Mouse (Mus musculus) liver, embryonic 11.5 days (tissue): ENCODE results near the gene Olfr1368. TPM values are rescaled to one million over a fixed set of nuclear protein-coding genes. Genes with fewer than 3 reads are reported as not detected.
"Not testable (repeated sequence)": the region's sequence is repeated elsewhere in the genome, so short reads cannot be mapped to it uniquely, and the experiment has no call there.

Experiments
- ATAC-seq: fragments of 200-750 bp; cut with Nextera tagmentation; replicated peaks from 2 replicates; pipeline ENCODE4 v1.8.0; 2017; ENCODE audit warnings: moderate number of reproducible peaks, mild to moderate bottlenecking, moderate TSS enrichment, moderate library complexity; ENCODE audit not compliant: low FRiP score
- DNase-seq: peaks from one replicate; pipeline ENCODE4 v3.0.0-alpha.2; 2017; ENCODE audit warnings: low spot score
- H3K27ac ChIP-seq: fragments of 300-500 bp; sonication (generic); 2 replicates; pipeline ENCODE4 v1.5.1; 2014; ENCODE audit warnings: mild to moderate bottlenecking, low read depth, low read length, control low read depth
- H3K27me3 ChIP-seq: fragments of 300-500 bp; sonication (generic); replicated peaks from 2 replicates; pipeline ENCODE4 v1.6.1; 2014; ENCODE audit warnings: low read length, mixed read lengths; ENCODE audit not compliant: control insufficient read depth, insufficient read depth
- H3K36me3 ChIP-seq: fragments of 300-500 bp; sonication (generic); 2 replicates; pipeline ENCODE4 v1.6.1; 2014; ENCODE audit warnings: mild to moderate bottlenecking, low read length, moderate library complexity, mixed read lengths; ENCODE audit not compliant: control insufficient read depth, insufficient read depth
- H3K4me1 ChIP-seq: fragments of 300-500 bp; sonication (generic); replicated peaks from 2 replicates; pipeline ENCODE4 v1.6.1; 2014; ENCODE audit warnings: low read length, mixed read lengths; ENCODE audit not compliant: control insufficient read depth, insufficient read depth
- H3K4me2 ChIP-seq: fragments of 300-500 bp; sonication (generic); 2 replicates; pipeline ENCODE4 v1.6.1; 2014; ENCODE audit warnings: mild to moderate bottlenecking, control low read depth, moderate library complexity
- H3K4me3 ChIP-seq: fragments of 300-500 bp; sonication (generic); 2 replicates; pipeline ENCODE4 v1.5.1; 2014; ENCODE audit warnings: low read depth, low read length, control low read depth
- H3K9ac ChIP-seq: fragments of 300-500 bp; sonication (generic); 2 replicates; pipeline ENCODE4 v1.6.1; 2014; ENCODE audit warnings: low read depth, low read length, control low read depth
- H3K9me3 ChIP-seq: fragments of 300-500 bp; sonication (generic); 2 replicates; pipeline ENCODE4 v1.6.1; 2016; ENCODE audit warnings: low read length, inconsistent platforms, mixed read lengths; ENCODE audit not compliant: control insufficient read depth
- WGBS: fragments of 180-500 bp; shearing (Covaris S2); extraction: QIAGEN DNeasy Blood & Tissue Kit; methylation state at CpG from one replicate; pipeline ENCODE4 v1.1.7; 2014; 5-methylcytosine and 5-hydroxymethylcytosine counted together
- polyA plus RNA-seq: library from polyadenylated mRNA; unstranded; fragments of >200 nt; fragmentation: Nextera tagmentation; extraction: Ambion mirVana; gene quantifications from 2 replicates; pipeline ENCODE4 v1.2.1, GENCODE M21; 2014

Gene Olfr1368
- polyA plus RNA-seq, 1 experiment from 2014 or later: not detected

DNA sequence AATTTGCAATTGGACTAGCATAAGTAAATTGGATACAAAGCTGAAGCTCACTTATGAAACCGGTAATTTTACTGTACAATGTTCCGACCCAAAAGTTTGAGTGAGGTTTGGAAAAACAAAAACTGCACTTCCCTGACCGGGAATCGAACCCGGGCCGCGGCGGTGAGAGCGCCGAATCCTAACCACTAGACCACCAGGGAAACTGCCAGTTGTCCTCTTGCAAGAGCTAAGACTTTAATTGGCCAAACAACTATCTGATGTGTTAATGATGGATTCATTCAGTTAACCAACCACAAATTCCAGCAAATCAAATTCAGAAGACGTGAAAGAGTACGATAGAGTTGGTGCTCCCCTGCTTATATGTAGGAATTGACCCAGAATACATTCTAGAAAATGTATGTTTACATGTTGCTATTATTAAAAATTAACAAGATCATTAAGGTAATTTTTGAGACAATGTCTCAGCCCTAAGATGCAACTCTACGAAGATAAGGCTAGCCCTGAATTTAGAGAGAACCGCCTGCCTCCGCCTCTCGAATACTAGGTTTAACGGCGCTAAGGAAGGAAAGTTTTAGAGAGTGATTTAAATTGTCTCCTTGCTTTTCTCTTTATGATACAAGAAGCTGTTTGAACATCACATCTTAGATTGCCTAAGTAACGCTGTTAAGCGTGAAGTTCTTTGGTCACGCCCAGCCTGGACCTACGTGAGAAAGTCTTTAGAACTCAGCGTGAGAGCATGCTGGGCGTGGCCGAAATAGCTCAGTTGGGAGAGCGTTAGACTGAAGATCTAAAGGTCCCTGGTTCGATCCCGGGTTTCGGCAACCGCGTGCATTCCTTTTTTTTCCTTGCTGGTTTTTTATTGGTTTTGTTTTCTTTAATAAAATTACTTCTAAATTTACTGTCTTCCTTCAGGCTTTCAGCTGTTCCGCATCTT lies 15.3 kb upstream of the Olfr1368 start:
- peak overlapping the region; percentile 36; the same call in 1 of the 2 replicates for H3K9ac ChIP-seq
- H3K4me2 ChIP-seq: peak overlapping the region; percentile 71
- H3K36me3 ChIP-seq: no peaks in the 10 kb centered on the region

DNA sequence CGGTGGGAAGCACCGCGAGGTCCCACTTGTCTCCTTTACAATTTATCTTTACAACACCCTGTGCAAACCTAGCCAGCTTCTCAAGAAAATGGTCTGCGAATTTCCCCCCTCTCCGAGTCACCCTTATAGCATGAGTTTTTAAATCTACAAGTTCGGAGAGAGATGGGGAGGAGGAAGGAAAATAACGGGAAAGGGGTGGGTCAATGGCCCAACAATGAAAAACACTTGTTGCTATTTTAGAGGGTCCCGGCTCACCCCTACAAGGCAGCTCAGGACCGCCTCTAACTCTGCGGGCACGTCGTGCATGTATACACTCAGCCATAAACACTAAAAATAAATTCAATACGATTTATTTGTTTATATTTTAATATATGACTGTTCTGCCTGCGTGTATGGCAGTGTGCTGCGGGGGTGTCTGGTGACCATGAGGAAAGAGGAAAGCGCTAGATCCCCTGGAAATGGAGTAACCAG lies 14.4 kb upstream of the Olfr1368 start:
- H3K4me2 ChIP-seq: peak overlapping the region; percentile 71
- H3K4me3 ChIP-seq: peak overlapping the region; percentile 60
- H3K27me3 ChIP-seq: no peaks in the 10 kb centered on the region; the same call in 1 of the 2 replicates
- no peaks in the 10 kb centered on the region for H3K9me3 ChIP-seq
- H3K27ac ChIP-seq: no peak overlapping the region
- under 1% methylated on average over 16 of the region's 16 CpGs for WGBS
- peak; percentile 30; the same call in 1 of the 2 replicates for ATAC-seq
- peak overlapping the region; percentile 36; the same call in 1 of the 2 replicates for H3K9ac ChIP-seq
- no peaks in the 10 kb centered on the region for H3K4me1 ChIP-seq
- no peaks in the 10 kb centered on the region for H3K36me3 ChIP-seq
- peak; percentile 48 for DNase-seq

More for the DNA sequence above, 15.3 kb upstream of the Olfr1368 start:
- WGBS: under 1% methylated on average over 32 of the region's 32 CpGs
- H3K9me3 ChIP-seq: no peaks in the 10 kb centered on the region
- H3K27me3 ChIP-seq: no peaks in the 10 kb centered on the region; the same call in 1 of the 2 replicates
- H3K27ac ChIP-seq: no peak overlapping the region
- H3K4me1 ChIP-seq: no peaks in the 10 kb centered on the region
- peak overlapping the region; percentile 60 for H3K4me3 ChIP-seq
- ATAC-seq (peak; percentile 83), DNase-seq (peak; percentile 89)

GRCm38 (mm10) chr13:21159475-21159819 lies 13.8 kb upstream of the Olfr1368 start:
- H3K4me3 ChIP-seq: peak overlapping the region; percentile 60
- H3K9ac ChIP-seq: no peak overlapping the region
- no peaks in the 10 kb centered on the region for H3K9me3 ChIP-seq
- ATAC-seq: no peak
- DNase-seq: peak; percentile 51
- H3K27me3 ChIP-seq: no peaks in the 10 kb centered on the region
- no peaks in the 10 kb centered on the region for H3K36me3 ChIP-seq
- no peaks in the 10 kb centered on the region for H3K4me1 ChIP-seq
- no peak overlapping the region for H3K27ac ChIP-seq
- under 1% methylated on average over 15 of the region's 15 CpGs for WGBS
- peak overlapping the region; percentile 71 for H3K4me2 ChIP-seq

GRCm38 (mm10) chr13:21158785-21159474 lies 13.3 kb upstream of the Olfr1368 start:
- Histone ChIP-seq H3K4me3 (peak overlapping the region; percentile 60), H3K9ac (no peak overlapping the region), H3K4me1 (no peaks in the 10 kb centered on the region), H3K4me2 (peak overlapping the region; percentile 71), H3K27ac (no peak overlapping the region), H3K27me3 (no peaks in the 10 kb centered on the region), H3K36me3 (no peaks in the 10 kb centered on the region), H3K9me3 (no peaks in the 10 kb centered on the region)
- DNase-seq: peak; percentile 80
- 1% methylated on average over 19 of the region's 19 CpGs for WGBS
- 0 out of 2 replicates have a peak, but pooled peaks have one; percentile 40 for ATAC-seq

GRCm38 (mm10) chr13:21158071-21158470 lies 12.4 kb upstream of the Olfr1368 start:
- Histone ChIP-seq H3K4me2 (peak overlapping the region; percentile 71), H3K9ac (no peak overlapping the region), H3K36me3 (no peaks in the 10 kb centered on the region), H3K9me3 (no peaks in the 10 kb centered on the region), H3K4me1 (no peaks in the 10 kb centered on the region), H3K4me3 (peak overlapping the region; percentile 60; the same call in 1 of the 2 replicates), H3K27me3 (no peaks in the 10 kb centered on the region), H3K27ac (no peak overlapping the region)
- DNase-seq: no peak
- no peak for ATAC-seq
- WGBS: 11% methylated on average over 9 of the region's 9 CpGs

GRCm38 (mm10) chr13:21155888-21156287 lies 10.2 kb upstream of the Olfr1368 start:
- Histone ChIP-seq H3K9ac (no peak overlapping the region), H3K4me2 (no peak overlapping the region), H3K27me3 (no peaks in the 10 kb centered on the region), H3K36me3 (no peaks in the 10 kb centered on the region), H3K27ac (no peak overlapping the region), H3K9me3 (no peaks in the 10 kb centered on the region), H3K4me1 (no peaks in the 10 kb centered on the region), H3K4me3 (no peak overlapping the region)
- WGBS: 74% methylated on average over 5 of the region's 5 CpGs
- no peak for ATAC-seq
- no peak for DNase-seq

GRCm38 (mm10) chr13:21142421-21142820 lies 3.2 kb downstream of the Olfr1368 start:
- DNase-seq (no peak), ATAC-seq (no peak)
- Histone ChIP-seq H3K9ac (no peak overlapping the region), H3K4me3 (no peak overlapping the region), H3K27me3 (no peaks in the 10 kb centered on the region), H3K4me2 (no peak overlapping the region), H3K27ac (no peak overlapping the region), H3K36me3 (no peaks in the 10 kb centered on the region), H3K9me3 (no peaks in the 10 kb centered on the region), H3K4me1 (no peaks in the 10 kb centered on the region)
- WGBS: 37% methylated on average over 8 of the region's 8 CpGs

DNA sequence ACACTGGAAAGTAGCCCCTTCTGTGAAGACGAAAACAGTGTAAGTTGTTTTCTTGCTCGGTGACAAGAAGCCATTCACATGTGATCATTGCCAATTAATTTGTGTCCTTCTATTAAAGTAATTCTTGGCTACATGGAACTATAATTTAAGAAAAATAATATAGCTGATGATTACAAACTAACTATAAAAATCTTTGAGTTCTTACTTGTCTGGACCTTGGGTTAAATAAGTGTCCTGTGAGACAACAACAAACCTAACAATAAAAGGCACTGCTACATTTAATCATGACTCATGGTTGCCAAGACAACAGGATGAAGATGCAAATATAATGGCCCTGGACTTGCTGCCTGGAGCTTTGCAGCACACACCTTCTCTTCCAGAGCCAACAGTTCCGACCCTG lies 16.3 kb downstream of the Olfr1368 start, which contains the start of gene Olfr263:
Olfr263 (plus strand) TSS at position 301 of the 400 bp plus-strand sequence.
- not testable (repeated sequence) for ATAC-seq, H3K9ac ChIP-seq, H3K27me3 ChIP-seq, H3K4me2 ChIP-seq, H3K9me3 ChIP-seq, DNase-seq, H3K4me1 ChIP-seq, H3K4me3 ChIP-seq, H3K27ac ChIP-seq, H3K36me3 ChIP-seq
- WGBS: 75% methylated on average over 3 of the region's 3 CpGs
